Mouse (Mus musculus): ENCODE results near the gene Brms1l.

- no peak for TF ChIP-seq POLR2A (IDR thresholded peaks at IDR 0.05; ENCODE audit: borderline replicate concordance, control insufficient read depth, low read depth, low read length)
- TF ChIP-seq CTCF (IDR thresholded peaks at IDR 0.05; ENCODE audit: control insufficient read depth, insufficient read depth, low read length), result no peak
Measured at GRCm38 (mm10) chr12:55805035-55805434, 31.1 kb upstream of the Brms1l start.

Measured in bone marrow, adult 2 months (tissue).